ENCODE assay signal across 8 mouse cellular contexts in genomic region chr16:77013427-77014320, GRCm38 (mm10). TPM values are rescaled to one million over a fixed set of nuclear protein-coding genes. Genes with fewer than 3 reads are reported as not detected.
DNase-seq lines count a peak whose midpoint lies in the region; ATAC-seq lines count a peak whose summit lies in the region.

Gene Usp25 (plus strand): TSS chr16:77013706.

- no peaks in the 10 kb centered on the region; the same call in 1 of the 2 replicates for H3K4me1 ChIP-seq in hindbrain, embryonic 11.5 days (replicated peaks; ENCODE audit: control insufficient read depth, insufficient read depth, low read length)

- peak; percentile 96 for ATAC-seq in hindbrain, embryonic 11.5 days (ENCODE audit: low FRiP score)

- H3K4me2 ChIP-seq in hindbrain, embryonic 11.5 days (replicated peaks; ENCODE audit: low read depth, low read length): peak within 1 kb of the TSS; percentile 80

- H3K27ac ChIP-seq in hindbrain, embryonic 11.5 days (ENCODE audit: low read depth, low read length): peak within 1 kb of the TSS; percentile 88

- under 1% methylated on average over 82 of the region's 126 CpGs for WGBS in hindbrain, embryonic 11.5 days

- no peaks in the 10 kb centered on the region for H3K9me3 ChIP-seq in hindbrain, embryonic 11.5 days (ENCODE audit: control insufficient read depth, low read length)

- H3K9ac ChIP-seq in hindbrain, embryonic 11.5 days (ENCODE audit: low read depth, low read length): peak within 1 kb of the TSS; percentile 81

- H3K27me3 ChIP-seq in hindbrain, embryonic 11.5 days (ENCODE audit: control insufficient read depth, insufficient read depth, low read length): no peaks in the 10 kb centered on the region

- no peaks in the 10 kb centered on the region for H3K36me3 ChIP-seq in hindbrain, embryonic 11.5 days (ENCODE audit: control insufficient read depth, insufficient read depth, low read length)

- H3K4me3 ChIP-seq in hindbrain, embryonic 11.5 days (ENCODE audit: low read depth, low read length): peak within 1 kb of the TSS; percentile 77

- DNase-seq in NIH3T3 (ENCODE audit: low read depth): peak; percentile 87
- peak; percentile 90 to 96 for DNase-seq in cerebellum, postnatal 10 days
- peak; percentile 69 to 84 for DNase-seq in frontal cortex, postnatal 10 days (ENCODE audit: low spot score in 2 of 2)
- peak; percentile 88 for DNase-seq in hindbrain, embryonic 11.5 days (ENCODE audit: low spot score)
- peak; percentile 60 to 68 for DNase-seq in layer of hippocampus, postnatal 25 days (ENCODE audit: extremely low spot score in 1 of 2, low spot score in 1 of 2)
- peak; percentile 94 for DNase-seq in lung, postnatal 14 days
- DNase-seq in ovary, postnatal 36 days (ENCODE audit: low spot score): peak; percentile 92
- peak; percentile 93 for DNase-seq in thymus, postnatal 25 days

RNA-seq across cellular contexts. Expression of gene Usp25, which starts in this region (rescaled TPM):
- 21.7 and 26.1 TPM in 2 replicates for polyA plus RNA-seq in hindbrain, embryonic 11.5 days (2014; fragmentation: Nextera tagmentation; extraction: Ambion mirVana)
- 10 to 100 TPM; 34.0 to 34.6 TPM for total RNA-seq in layer of hippocampus, postnatal 25 days (2021)

Comparison
In these comparisons a context has a peak if more than half of its experiments do, and no peak if none do; other contexts are left out.
1. Peak in every context shown above with its lines: DNase-seq, ATAC-seq, H3K4me3 ChIP-seq and H3K27ac ChIP-seq.